Mouse (Mus musculus) thymus, adult 2 months (tissue): ENCODE measurements around the gene Cdipt.

ENCODE experiments used
- CTCF ChIP-seq: fragments of 200-500 bp; IDR thresholded peaks from 2 replicates; pipeline ENCODE4 v1.5.1; 2012; ENCODE audit warnings: mild to moderate bottlenecking, control low read depth, low read length, moderate library complexity, borderline replicate concordance; ENCODE audit not compliant: control insufficient read depth, poor library complexity, insufficient read depth; ENCODE audit errors: extremely low read depth
- POLR2A ChIP-seq: fragments of 200-500 bp; IDR thresholded peaks from 2 replicates; pipeline ENCODE4 v1.6.1; 2012; ENCODE audit warnings: mild to moderate bottlenecking, low read length, control low read depth, moderate library complexity; ENCODE audit not compliant: control insufficient read depth, poor library complexity, insufficient read depth; ENCODE audit errors: extremely low read depth

DNA sequence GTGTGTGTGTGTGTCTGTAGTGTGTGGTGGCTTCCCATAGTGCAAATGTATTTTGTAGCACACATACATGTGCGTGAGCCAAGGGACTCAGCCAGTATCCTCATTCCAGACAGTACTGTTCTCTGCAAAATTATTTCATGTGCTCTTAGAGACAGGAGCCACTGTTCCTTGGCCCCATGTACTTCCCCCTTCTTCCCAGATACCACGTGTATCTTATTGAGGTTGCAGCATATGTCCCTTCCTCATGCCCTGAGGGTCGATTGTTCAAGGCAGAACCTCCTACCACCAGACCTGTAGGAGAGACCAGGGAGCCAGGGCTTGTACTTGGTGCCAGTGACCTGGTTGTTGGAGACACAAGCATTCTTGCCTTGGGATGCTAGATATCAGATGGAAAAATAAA is 20.6 kb upstream of the Cdipt start:
- TF ChIP-seq CTCF (no peak), POLR2A (no peak)
